Mouse (Mus musculus): ENCODE data around the gene Cpe. TPM values are rescaled to one million over a fixed set of nuclear protein-coding genes. Genes with fewer than 3 reads are reported as not detected.

The Cpe gene
- total RNA-seq, 4 experiments from 2014 or later: 257 to 289 (median 273) TPM

GRCm38 (mm10) chr8:64548054-64548850, 144.6 kb downstream of the Cpe start:
- DNase-seq (ENCODE audit: low spot score): peak; percentile 42

GRCm38 (mm10) chr8:64543441-64543840, 149.4 kb downstream of the Cpe start:
- no peak for DNase-seq (ENCODE audit: low spot score)

Other genes with a start within 250 kb of the Cpe start
- 1 to 10 TPM; 5.1 to 9.7 (median 7.5) TPM for gene Msmo1, start 40.7 kb upstream of the Cpe start, total RNA-seq (2022)
- gene Klhl2, start 157.0 kb upstream of the Cpe start, total RNA-seq (2022): 10 to 100 TPM; 17.2 to 18.3 (median 17.6) TPM